Mouse (Mus musculus) intestine, embryonic 15.5 days (tissue): ENCODE measurements around the gene Pgam2. TPM values are rescaled to one million over a fixed set of nuclear protein-coding genes. Genes with fewer than 3 reads are reported as not detected.

ENCODE experiments used
- ATAC-seq: fragments of 200-750 bp; cut with Nextera tagmentation; 2 replicates; pipeline ENCODE4 v1.8.0; 2017; ENCODE audit warnings: moderate TSS enrichment, moderate library complexity
- H3K27ac ChIP-seq: fragments of 300-500 bp; sonication (generic); 2 replicates; pipeline ENCODE4 v1.5.1; 2015; ENCODE audit warnings: mild to moderate bottlenecking, inconsistent platforms
- H3K27me3 ChIP-seq: fragments of 300-500 bp; sonication (generic); replicated peaks from 2 replicates; pipeline ENCODE4 v1.6.1; 2015; ENCODE audit warnings: inconsistent platforms
- H3K36me3 ChIP-seq: fragments of 300-500 bp; sonication (generic); 2 replicates; pipeline ENCODE4 v1.6.1; 2015; ENCODE audit warnings: inconsistent platforms
- H3K4me1 ChIP-seq: fragments of 300-500 bp; sonication (generic); replicated peaks from 2 replicates; pipeline ENCODE4 v1.6.1; 2015; ENCODE audit warnings: inconsistent platforms
- H3K4me2 ChIP-seq: fragments of 300-500 bp; sonication (generic); replicated peaks from 2 replicates; pipeline ENCODE4 v1.6.1; 2015; ENCODE audit warnings: mild to moderate bottlenecking, inconsistent platforms
- H3K4me3 ChIP-seq: fragments of 300-500 bp; sonication (generic); replicated peaks from 2 replicates; pipeline ENCODE4 v1.5.1; 2015; ENCODE audit warnings: inconsistent platforms
- H3K9ac ChIP-seq: fragments of 300-500 bp; sonication (generic); 2 replicates; pipeline ENCODE4 v1.6.1; 2015; ENCODE audit warnings: inconsistent platforms
- H3K9me3 ChIP-seq: fragments of 300-500 bp; sonication (generic); 2 replicates; pipeline ENCODE4 v1.6.1; 2016; ENCODE audit warnings: inconsistent platforms
- WGBS: fragments of 180-500 bp; shearing (Covaris S2); methylation state at CpG from one replicate; pipeline ENCODE4 v1.1.7; 2015; 5-methylcytosine and 5-hydroxymethylcytosine counted together
- polyA plus RNA-seq: library from polyadenylated mRNA; unstranded; fragments of >200 nt; fragmentation: Nextera tagmentation; extraction: Ambion mirVana; gene quantifications from 2 replicates; pipeline ENCODE4 v1.2.1, GENCODE M21; 2015

Pgam2 gene
- polyA plus RNA-seq, result 10.4 and 10.8 TPM in 2 replicates

GRCm38 (mm10) chr11:5803551-5803981 is at the start of gene Pgam2:
Gene Pgam2 (minus strand): TSS chr11:5803733.
- H3K4me3 ChIP-seq, result no peak within 1 kb of the TSS
- H3K27ac ChIP-seq, result peak within 1 kb of the TSS; percentile 18; the same call in 1 of the 2 replicates
- 46% methylated on average over 8 of the region's 8 CpGs for WGBS

GRCm38 (mm10) chr11:5852314-5852713 is 48.8 kb upstream of the Pgam2 start:
- ATAC-seq, result no peak
- Histone ChIP-seq H3K36me3 (no peaks in the 10 kb centered on the region), H3K4me2 (no peak overlapping the region), H3K9me3 (no peaks in the 10 kb centered on the region), H3K4me3 (no peak overlapping the region), H3K27ac (no peak overlapping the region), H3K9ac (no peak overlapping the region), H3K4me1 (0 out of 2 replicates have a peak, but pooled peaks cover 3% of the 10 kb centered on the region), H3K27me3 (no peaks in the 10 kb centered on the region)
- 38% methylated on average over 1 of the region's 1 CpGs for WGBS

More at GRCm38 (mm10) chr11:5803551-5803981, at the start of gene Pgam2:
- Histone ChIP-seq H3K9me3 (no peaks in the 10 kb centered on the region), H3K27me3 (no peaks in the 10 kb centered on the region), H3K36me3 (peaks cover 17% of the 10 kb centered on the region), H3K4me2 (no peak within 1 kb of the TSS; the same call in 1 of the 2 replicates), H3K4me1 (peaks cover 21% of the 10 kb centered on the region), H3K9ac (no peak within 1 kb of the TSS)
- ATAC-seq, result no peak

GRCm38 (mm10) chr11:5851021-5851736 is 47.6 kb upstream of the Pgam2 start:
- H3K4me1 ChIP-seq, result 0 out of 2 replicates have a peak, but pooled peaks cover 3% of the 10 kb centered on the region
- no peak overlapping the region for H3K4me2 ChIP-seq
- no peak overlapping the region for H3K9ac ChIP-seq
- no peak overlapping the region for H3K4me3 ChIP-seq
- 47% methylated on average over 4 of the region's 4 CpGs for WGBS
- no peaks in the 10 kb centered on the region for H3K27me3 ChIP-seq
- H3K27ac ChIP-seq, result no peak overlapping the region; the same call in 1 of the 2 replicates
- no peak for ATAC-seq
- no peaks in the 10 kb centered on the region for H3K36me3 ChIP-seq
- H3K9me3 ChIP-seq, result no peaks in the 10 kb centered on the region

GRCm38 (mm10) chr11:5850452-5850851 is 46.9 kb upstream of the Pgam2 start:
- Histone ChIP-seq H3K36me3 (no peaks in the 10 kb centered on the region), H3K27me3 (no peaks in the 10 kb centered on the region), H3K4me3 (no peak overlapping the region), H3K9me3 (no peaks in the 10 kb centered on the region), H3K4me1 (no peaks in the 10 kb centered on the region), H3K4me2 (no peak overlapping the region), H3K9ac (no peak overlapping the region), H3K27ac (no peak overlapping the region)
- 51% methylated on average over 5 of the region's 5 CpGs for WGBS
- no peak for ATAC-seq

- 61% methylated on average over 2 of the region's 2 CpGs for WGBS
- Histone ChIP-seq H3K36me3 (no peaks in the 10 kb centered on the region), H3K27me3 (no peaks in the 10 kb centered on the region), H3K9ac (no peak overlapping the region), H3K9me3 (no peaks in the 10 kb centered on the region), H3K4me1 (no peaks in the 10 kb centered on the region), H3K4me2 (no peak overlapping the region), H3K27ac (no peak overlapping the region), H3K4me3 (no peak overlapping the region)
- ATAC-seq, result no peak
These were observed 45.8 kb upstream of the Pgam2 start for GRCm38 (mm10) chr11:5849316-5849715.

- Histone ChIP-seq H3K4me3 (no peak overlapping the region), H3K9me3 (no peaks in the 10 kb centered on the region), H3K4me1 (no peaks in the 10 kb centered on the region), H3K27me3 (no peaks in the 10 kb centered on the region), H3K4me2 (no peak overlapping the region), H3K9ac (no peak overlapping the region), H3K27ac (no peak overlapping the region), H3K36me3 (no peaks in the 10 kb centered on the region)
- WGBS, result 67% methylated on average over 6 of the region's 6 CpGs
- no peak for ATAC-seq
These were observed 45.2 kb upstream of the Pgam2 start for GRCm38 (mm10) chr11:5848741-5849140.

- no peaks in the 10 kb centered on the region for H3K4me1 ChIP-seq
- H3K36me3 ChIP-seq, result no peaks in the 10 kb centered on the region
- ATAC-seq, result peak; percentile 62; the same call in 1 of the 2 replicates
- H3K4me2 ChIP-seq, result no peak overlapping the region
- no peak overlapping the region for H3K4me3 ChIP-seq
- no peak overlapping the region for H3K27ac ChIP-seq
- no peak overlapping the region for H3K9ac ChIP-seq
- no peaks in the 10 kb centered on the region for H3K9me3 ChIP-seq
- 62% methylated on average over 7 of the region's 7 CpGs for WGBS
- no peaks in the 10 kb centered on the region for H3K27me3 ChIP-seq
These were observed 43.3 kb upstream of the Pgam2 start for GRCm38 (mm10) chr11:5846639-5847345.

- Histone ChIP-seq H3K27me3 (no peaks in the 10 kb centered on the region), H3K4me1 (no peaks in the 10 kb centered on the region), H3K9ac (no peak overlapping the region), H3K4me2 (no peak overlapping the region), H3K27ac (no peak overlapping the region), H3K36me3 (no peaks in the 10 kb centered on the region), H3K9me3 (no peaks in the 10 kb centered on the region), H3K4me3 (no peak overlapping the region)
- no peak for ATAC-seq
- 80% methylated on average over 3 of the region's 3 CpGs for WGBS
These were observed 39.6 kb upstream of the Pgam2 start for GRCm38 (mm10) chr11:5843131-5843530.

- no peak overlapping the region for H3K9ac ChIP-seq
- H3K27ac ChIP-seq, result no peak overlapping the region
- 95% methylated on average over 2 of the region's 2 CpGs for WGBS
- H3K4me3 ChIP-seq, result no peak overlapping the region
- H3K4me2 ChIP-seq, result no peak overlapping the region
- 0 out of 2 replicates have a peak, but pooled peaks cover 2% of the 10 kb centered on the region for H3K4me1 ChIP-seq
- H3K9me3 ChIP-seq, result no peaks in the 10 kb centered on the region
- H3K36me3 ChIP-seq, result no peaks in the 10 kb centered on the region
- ATAC-seq, result no peak
- H3K27me3 ChIP-seq, result no peaks in the 10 kb centered on the region
These were observed 38.2 kb upstream of the Pgam2 start for GRCm38 (mm10) chr11:5841751-5842150.

- Histone ChIP-seq H3K27ac (no peak overlapping the region), H3K9ac (no peak overlapping the region), H3K4me2 (no peak overlapping the region), H3K36me3 (no peaks in the 10 kb centered on the region), H3K9me3 (no peaks in the 10 kb centered on the region), H3K4me3 (no peak overlapping the region), H3K27me3 (no peaks in the 10 kb centered on the region), H3K4me1 (0 out of 2 replicates have a peak, but pooled peaks cover 2% of the 10 kb centered on the region)
- 86% methylated on average over 7 of the region's 7 CpGs for WGBS
- ATAC-seq, result no peak
These were observed 36.8 kb upstream of the Pgam2 start for GRCm38 (mm10) chr11:5840346-5840745.

- H3K9ac ChIP-seq, result peak within 1 kb of the TSS; percentile 82
- peak; percentile 99 for ATAC-seq
These were observed 34.0 kb upstream of the Pgam2 start, which contains the start of gene Polm for GRCm38 (mm10) chr11:5837251-5838246. Gene Polm (minus strand): TSS chr11:5838016.

More at GRCm38 (mm10) chr11:5837251-5838246, 34.0 kb upstream of the Pgam2 start, which contains the start of gene Polm:
- WGBS, result under 1% methylated on average over 63 of the region's 63 CpGs
- peak within 1 kb of the TSS; percentile 86 for H3K4me2 ChIP-seq
- H3K4me1 ChIP-seq, result 0 out of 2 replicates have a peak, but pooled peaks cover 2% of the 10 kb centered on the region
- H3K27ac ChIP-seq, result peak within 1 kb of the TSS; percentile 87
- no peaks in the 10 kb centered on the region for H3K9me3 ChIP-seq
- no peaks in the 10 kb centered on the region for H3K27me3 ChIP-seq
- H3K4me3 ChIP-seq, result peak within 1 kb of the TSS; percentile 72
- peaks cover 9% of the 10 kb centered on the region; the same call in 1 of the 2 replicates for H3K36me3 ChIP-seq
